Mouse (Mus musculus) thymus, adult 2 months (tissue): ENCODE data around the gene Hkdc1. TPM values are rescaled to one million over a fixed set of nuclear protein-coding genes. Genes with fewer than 3 reads are reported as not detected.

Source experiments
- DNase-seq: peaks from one replicate; pipeline ENCODE4 v3.0.0; 2021
- H3K27ac ChIP-seq: fragments of 200-500 bp; 2 replicates; pipeline ENCODE4 v1.5.1; 2012; ENCODE audit warnings: low read length, control low read depth; ENCODE audit not compliant: control insufficient read depth, insufficient read depth
- H3K27me3 ChIP-seq: fragments of 200-500 bp; 2 replicates; pipeline ENCODE4 v1.6.1; 2012; ENCODE audit warnings: mild to moderate bottlenecking, low read length, moderate library complexity, mixed read lengths; ENCODE audit not compliant: control insufficient read depth, insufficient read depth
- H3K36me3 ChIP-seq: fragments of 200-500 bp; 2 replicates; pipeline ENCODE4 v1.6.1; 2012; ENCODE audit warnings: mild to moderate bottlenecking, low read length, moderate library complexity; ENCODE audit not compliant: control insufficient read depth, insufficient read depth
- H3K4me1 ChIP-seq: fragments of 200-500 bp; replicated peaks from 2 replicates; pipeline ENCODE4 v1.6.1; 2012; ENCODE audit warnings: low read length; ENCODE audit not compliant: control insufficient read depth, insufficient read depth
- H3K4me3 ChIP-seq: fragments of 200-500 bp; 2 replicates; pipeline ENCODE4 v1.5.1; 2012; ENCODE audit warnings: mild to moderate bottlenecking, low read length, control low read depth, moderate library complexity; ENCODE audit not compliant: control insufficient read depth, insufficient read depth
- CTCF ChIP-seq: fragments of 200-500 bp; IDR thresholded peaks from 2 replicates; pipeline ENCODE4 v1.5.1; 2012; ENCODE audit warnings: mild to moderate bottlenecking, control low read depth, low read length, moderate library complexity, borderline replicate concordance; ENCODE audit not compliant: control insufficient read depth, poor library complexity, insufficient read depth; ENCODE audit errors: extremely low read depth
- POLR2A ChIP-seq: fragments of 200-500 bp; IDR thresholded peaks from 2 replicates; pipeline ENCODE4 v1.6.1; 2012; ENCODE audit warnings: mild to moderate bottlenecking, low read length, control low read depth, moderate library complexity; ENCODE audit not compliant: control insufficient read depth, poor library complexity, insufficient read depth; ENCODE audit errors: extremely low read depth
- WGBS: fragments of 180-500 bp; shearing (Covaris S2); methylation state at CpG from one replicate; pipeline ENCODE4 v1.1.7; 2018; 5-methylcytosine and 5-hydroxymethylcytosine counted together
- polyA plus RNA-seq: library from polyadenylated mRNA; depleted of rRNA; stranded (reverse); fragments of >200 nt; gene quantifications from 2 replicates; pipeline ENCODE4 v1.2.3, GENCODE M21; 2012

Hkdc1 gene
- polyA plus RNA-seq, 1 experiment: 0.15 TPM

GRCm38 (mm10) chr10:62413606-62413982 lies 8.7 kb downstream of the Hkdc1 start:
- no peaks in the 10 kb centered on the region for H3K27me3 ChIP-seq
- no peak for DNase-seq

GRCm38 (mm10) chr10:62412906-62413605 lies 9.2 kb downstream of the Hkdc1 start:
- no peak overlapping the region for H3K27ac ChIP-seq
- H3K4me1 ChIP-seq: no peaks in the 10 kb centered on the region
- no peaks in the 10 kb centered on the region for H3K27me3 ChIP-seq
- TF ChIP-seq POLR2A (no peak), CTCF (no peak)
- no peak overlapping the region for H3K4me3 ChIP-seq
- H3K36me3 ChIP-seq: no peaks in the 10 kb centered on the region
- no peak for DNase-seq
- WGBS: 57% methylated on average over 8 of the region's 8 CpGs

More at GRCm38 (mm10) chr10:62413606-62413982, 8.7 kb downstream of the Hkdc1 start:
- Histone ChIP-seq H3K36me3 (no peaks in the 10 kb centered on the region), H3K4me1 (no peaks in the 10 kb centered on the region), H3K27ac (no peak overlapping the region), H3K4me3 (no peak overlapping the region)
- no peak for TF ChIP-seq POLR2A
- TF ChIP-seq CTCF: no peak
- WGBS: 60% methylated on average over 4 of the region's 4 CpGs

GRCm38 (mm10) chr10:62411431-62412410 lies 10.6 kb downstream of the Hkdc1 start:
- no peak overlapping the region for H3K4me3 ChIP-seq
- DNase-seq: no peak
- 84% methylated on average over 19 of the region's 19 CpGs for WGBS
- TF ChIP-seq POLR2A: no peak
- TF ChIP-seq CTCF: no peak
- H3K36me3 ChIP-seq: no peaks in the 10 kb centered on the region
- no peaks in the 10 kb centered on the region for H3K4me1 ChIP-seq
- no peaks in the 10 kb centered on the region for H3K27me3 ChIP-seq
- H3K27ac ChIP-seq: no peak overlapping the region

- H3K36me3 ChIP-seq: no peaks in the 10 kb centered on the region
- no peak overlapping the region for H3K27ac ChIP-seq
- 9% methylated on average over 5 of the region's 5 CpGs for WGBS
- no peaks in the 10 kb centered on the region for H3K27me3 ChIP-seq
- DNase-seq: peak; percentile 66
- H3K4me1 ChIP-seq: no peaks in the 10 kb centered on the region
- TF ChIP-seq POLR2A (no peak), CTCF (peak; percentile 74; the same call in 1 of the 2 replicates)
- H3K4me3 ChIP-seq: no peak overlapping the region
Measured at GRCm38 (mm10) chr10:62410943-62411342, 11.3 kb downstream of the Hkdc1 start.

- H3K36me3 ChIP-seq: no peaks in the 10 kb centered on the region
- no peak overlapping the region for H3K27ac ChIP-seq
- peak; percentile 62 for DNase-seq
- peak overlapping the region; percentile 4; the same call in 1 of the 2 replicates for H3K4me3 ChIP-seq
- H3K27me3 ChIP-seq: no peaks in the 10 kb centered on the region
- TF ChIP-seq POLR2A: no peak
- no peak for TF ChIP-seq CTCF
- WGBS: 48% methylated on average over 14 of the region's 14 CpGs
- H3K4me1 ChIP-seq: peaks cover 4% of the 10 kb centered on the region
Measured at GRCm38 (mm10) chr10:62404901-62405300, 17.4 kb downstream of the Hkdc1 start.

GRCm38 (mm10) chr10:62401641-62402111 lies 20.6 kb downstream of the Hkdc1 start:
- TF ChIP-seq POLR2A (no peak), CTCF (no peak)
- H3K27ac ChIP-seq: no peak overlapping the region
- WGBS: 90% methylated on average over 19 of the region's 19 CpGs
- H3K36me3 ChIP-seq: no peaks in the 10 kb centered on the region
- H3K4me1 ChIP-seq: peaks cover 4% of the 10 kb centered on the region
- H3K27me3 ChIP-seq: no peaks in the 10 kb centered on the region
- no peak overlapping the region for H3K4me3 ChIP-seq
- no peak for DNase-seq
